ENCODE assay signal across 23 mouse cellular contexts in genomic region chr6:54193631-54194305, GRCm38 (mm10).
DNase-seq lines count a peak whose midpoint lies in the region; ATAC-seq and TF ChIP-seq lines count a peak whose summit lies in the region.
"Had no signal": no experiment of that assay in that cellular context is flagged by ENCODE, and none has a peak within 500 bp of the region (broad histone marks: within the 10 kb centered on the region; RNA-seq: fewer than 3 reads in every experiment).

No protein-coding gene starts in this region.

- DNase-seq in forebrain, embryonic 11.5 days (ENCODE audit: low spot score) = no peak
- peak; percentile 66 for DNase-seq in brain, embryonic 14.5 days (ENCODE audit: low read depth)
- peak; percentile 60 for DNase-seq in hindbrain, embryonic 14.5 days (ENCODE audit: low spot score)
- DNase-seq in kidney, postnatal 36 days = no peak
- DNase-seq in kidney, adult 11 months = no peak
- no peak for DNase-seq in thymus, postnatal 25 days
- DNase-seq: adrenal gland, postnatal 10 days; cerebellum, postnatal 14 days; gastrocnemius, postnatal 25 days; layer of hippocampus, postnatal 36 days; thymus, adult 18-20 months had no signal

- H3K4me2 ChIP-seq in forebrain, embryonic 12.5 days = no peak overlapping the region
- H3K4me2 ChIP-seq in forebrain, embryonic 11.5 days (ENCODE audit: low read depth, low read length, severe bottlenecking) = no peak overlapping the region
- no peak overlapping the region for H3K4me2 ChIP-seq in hindbrain, embryonic 14.5 days (replicated peaks)
- H3K4me2 ChIP-seq in midbrain, embryonic 15.5 days = no peak overlapping the region
- H3K4me2 ChIP-seq: embryonic facial prominence, embryonic 13.5 days; limb, embryonic 15.5 days; liver, embryonic 15.5 days; stomach, embryonic 15.5 days had no signal

- ATAC-seq in forebrain, embryonic 12.5 days (ENCODE audit: low FRiP score) = no peak
- no peak for ATAC-seq in forebrain, embryonic 11.5 days (replicated peaks; ENCODE audit: low FRiP score)
- peak; percentile 62; the same call in 1 of the 2 replicates for ATAC-seq in hindbrain, embryonic 14.5 days (ENCODE audit: low FRiP score)
- peak; percentile 83 for ATAC-seq in midbrain, embryonic 15.5 days (replicated peaks)
- ATAC-seq: activated CD4-positive, CD25-positive, alpha-beta regulatory T cell, adult 4 months; CD4-positive, CD25-positive, alpha-beta regulatory T cell, adult 4 months; intestine, postnatal 0 days; lung, postnatal 0 days had no signal

- H3K27me3 ChIP-seq in forebrain, embryonic 12.5 days = no peaks in the 10 kb centered on the region
- H3K27me3 ChIP-seq in forebrain, embryonic 11.5 days (ENCODE audit: control insufficient read depth, insufficient read depth, low read length) = no peaks in the 10 kb centered on the region
- no peaks in the 10 kb centered on the region for H3K27me3 ChIP-seq in hindbrain, embryonic 14.5 days (ENCODE audit: control insufficient read depth, insufficient read depth, low read length)
- H3K27me3 ChIP-seq in midbrain, embryonic 15.5 days (replicated peaks) = no peaks in the 10 kb centered on the region
- H3K27me3 ChIP-seq: embryonic facial prominence, embryonic 13.5 days; limb, embryonic 15.5 days; liver, embryonic 15.5 days; stomach, embryonic 15.5 days had no signal

- no peak overlapping the region for H3K9ac ChIP-seq in forebrain, embryonic 12.5 days
- no peak overlapping the region for H3K9ac ChIP-seq in forebrain, embryonic 11.5 days (ENCODE audit: low read length)
- no peak overlapping the region for H3K9ac ChIP-seq in hindbrain, embryonic 14.5 days
- H3K9ac ChIP-seq in midbrain, embryonic 15.5 days = no peak overlapping the region
- H3K9ac ChIP-seq: embryonic facial prominence, embryonic 13.5 days; limb, embryonic 15.5 days; liver, embryonic 15.5 days; stomach, embryonic 15.5 days had no signal

- no peak for TF ChIP-seq POLR2A in brain, embryonic 14.5 days (IDR thresholded peaks at IDR 0.05; ENCODE audit: borderline replicate concordance, extremely low read depth, insufficient read depth, insufficient read length, poor library complexity, severe bottlenecking)

- no peaks in the 10 kb centered on the region for H3K36me3 ChIP-seq in forebrain, embryonic 12.5 days (replicated peaks)
- no peaks in the 10 kb centered on the region for H3K36me3 ChIP-seq in forebrain, embryonic 11.5 days (ENCODE audit: control insufficient read depth, insufficient read depth, low read length)
- H3K36me3 ChIP-seq in hindbrain, embryonic 14.5 days (replicated peaks; ENCODE audit: control insufficient read depth, insufficient read depth) = no peaks in the 10 kb centered on the region
- H3K36me3 ChIP-seq in midbrain, embryonic 15.5 days (replicated peaks) = no peaks in the 10 kb centered on the region
- H3K36me3 ChIP-seq: embryonic facial prominence, embryonic 13.5 days; limb, embryonic 15.5 days; liver, embryonic 15.5 days; stomach, embryonic 15.5 days had no signal

- H3K9me3 ChIP-seq in forebrain, embryonic 12.5 days = no peaks in the 10 kb centered on the region
- H3K9me3 ChIP-seq in forebrain, embryonic 11.5 days (ENCODE audit: control insufficient read depth, low read length) = no peaks in the 10 kb centered on the region
- H3K9me3 ChIP-seq in hindbrain, embryonic 14.5 days (ENCODE audit: control insufficient read depth, low read length) = 0 out of 2 replicates have a peak, but pooled peaks cover 2% of the 10 kb centered on the region
- no peaks in the 10 kb centered on the region for H3K9me3 ChIP-seq in midbrain, embryonic 15.5 days
- H3K9me3 ChIP-seq: embryonic facial prominence, embryonic 13.5 days; limb, embryonic 15.5 days; liver, embryonic 15.5 days; stomach, embryonic 15.5 days had no signal

- no peak for TF ChIP-seq CTCF in brain, embryonic 14.5 days (IDR thresholded peaks at IDR 0.05; ENCODE audit: borderline replicate concordance, extremely low read depth, insufficient read depth, insufficient read length)

- peaks cover 17% of the 10 kb centered on the region for H3K4me1 ChIP-seq in forebrain, embryonic 12.5 days
- no peaks in the 10 kb centered on the region for H3K4me1 ChIP-seq in forebrain, embryonic 11.5 days (replicated peaks; ENCODE audit: control insufficient read depth, insufficient read depth, low read length)
- H3K4me1 ChIP-seq in hindbrain, embryonic 14.5 days (replicated peaks; ENCODE audit: control insufficient read depth, insufficient read depth, low read length) = peaks cover 16% of the 10 kb centered on the region
- H3K4me1 ChIP-seq in midbrain, embryonic 15.5 days = peaks cover 20% of the 10 kb centered on the region
- H3K4me1 ChIP-seq: embryonic facial prominence, embryonic 13.5 days; limb, embryonic 15.5 days; liver, embryonic 15.5 days; stomach, embryonic 15.5 days had no signal

- no peak overlapping the region for H3K4me3 ChIP-seq in forebrain, embryonic 12.5 days (replicated peaks)
- no peak overlapping the region for H3K4me3 ChIP-seq in forebrain, embryonic 11.5 days (ENCODE audit: low read depth, low read length)
- no peak overlapping the region for H3K4me3 ChIP-seq in hindbrain, embryonic 14.5 days (replicated peaks; ENCODE audit: low read length)
- H3K4me3 ChIP-seq in midbrain, embryonic 15.5 days = no peak overlapping the region
- H3K4me3 ChIP-seq: embryonic facial prominence, embryonic 13.5 days; limb, embryonic 15.5 days; liver, embryonic 15.5 days; megakaryocyte, embryonic 14.5 days; stomach, embryonic 15.5 days had no signal

- peak overlapping the region; percentile 61; the same call in 1 of the 2 replicates for H3K27ac ChIP-seq in forebrain, embryonic 12.5 days
- no peak overlapping the region for H3K27ac ChIP-seq in forebrain, embryonic 11.5 days (ENCODE audit: low read depth, low read length)
- peak overlapping the region; percentile 60 for H3K27ac ChIP-seq in hindbrain, embryonic 14.5 days
- H3K27ac ChIP-seq in midbrain, embryonic 15.5 days = peak overlapping the region; percentile 64
- H3K27ac ChIP-seq: embryonic facial prominence, embryonic 13.5 days; kidney, postnatal 0 days; limb, embryonic 15.5 days; liver, embryonic 15.5 days; stomach, embryonic 15.5 days had no signal

- WGBS in forebrain, embryonic 12.5 days = 50% methylated on average over 7 of the region's 7 CpGs
- WGBS in forebrain, embryonic 11.5 days = 65% methylated on average over 7 of the region's 7 CpGs
- WGBS in hindbrain, embryonic 14.5 days = 18% methylated on average over 7 of the region's 7 CpGs
- 26% methylated on average over 7 of the region's 7 CpGs for WGBS in midbrain, embryonic 15.5 days

Comparison
In these comparisons a context has a peak if more than half of its experiments do, and no peak if none do; other contexts are left out.
1. ATAC-seq: peak in hindbrain, embryonic 14.5 days (single experiment) and midbrain, embryonic 15.5 days (single experiment); none in forebrain, embryonic 12.5 days (single experiment) and forebrain, embryonic 11.5 days (single experiment).
2. DNase-seq: peak in brain, embryonic 14.5 days (single experiment) and hindbrain, embryonic 14.5 days (single experiment); none in forebrain, embryonic 11.5 days (single experiment), kidney, postnatal 36 days (0 of 2), kidney, adult 11 months (single experiment) and thymus, postnatal 25 days (single experiment).